Mouse (Mus musculus) CH12.LX (cell line): ENCODE results near the gene Snx9. TPM values are rescaled to one million over a fixed set of nuclear protein-coding genes. Genes with fewer than 3 reads are reported as not detected.

ENCODE experiments used
- DNase-seq: peaks from one replicate; pipeline ENCODE4 v3.0.0-alpha.2; 2013; ENCODE audit errors: extremely low read depth
- H3K27ac ChIP-seq: 2 replicates; pipeline ENCODE4 v1.5.1; 2012; ENCODE audit warnings: low read depth, mild to moderate bottlenecking, control low read depth, moderate library complexity; ENCODE audit not compliant: insufficient read depth
- H3K27me3 ChIP-seq: replicated peaks from 2 replicates; pipeline ENCODE3; 2012; ENCODE audit warnings: inconsistent platforms
- H3K36me3 ChIP-seq, 2 experiments: replicated peaks in 1 of 2; 2 replicates each; pipeline versions ENCODE3 to v1.6.1; 2012; ENCODE audit warnings: inconsistent platforms in 1 of 2, low read length in 1 of 2, mild to moderate bottlenecking in 1 of 2, mixed read lengths in 1 of 2, moderate library complexity in 1 of 2; ENCODE audit not compliant: control insufficient read depth in 1 of 2, insufficient read depth in 1 of 2
- H3K4me1 ChIP-seq, 2 experiments: 2 replicates each; pipeline ENCODE4 v1.6.1; 2012; ENCODE audit warnings: inconsistent platforms in 1 of 2, moderate library complexity in 1 of 2; ENCODE audit not compliant: insufficient read depth in 2 of 2, control insufficient read depth in 1 of 2
- H3K4me2 ChIP-seq: 2 replicates; pipeline ENCODE4 v1.6.1; 2012; ENCODE audit warnings: low read depth, mild to moderate bottlenecking, control low read depth; ENCODE audit not compliant: poor library complexity, insufficient read depth, severe bottlenecking
- H3K4me3 ChIP-seq, 3 experiments: fragments of 150-350 bp in 1 of 3; sonication (generic) in 1 of 3; replicated peaks in 1 of 3; 2 replicates each; pipeline versions ENCODE3 to v1.5.1; 2011 to 2012; ENCODE audit warnings: low read depth in 2 of 3, low read length in 2 of 3, mild to moderate bottlenecking in 2 of 3, moderate library complexity in 2 of 3, control low read depth in 1 of 3, improper control_type of control experiment in 1 of 3, inconsistent platforms in 1 of 3, mixed read lengths in 1 of 3; ENCODE audit not compliant: poor library complexity in 1 of 3
- H3K79me2 ChIP-seq: replicated peaks from 2 replicates; pipeline ENCODE4 v1.6.1; 2012; ENCODE audit warnings: mild to moderate bottlenecking, moderate library complexity; ENCODE audit not compliant: control insufficient read depth, poor library complexity, insufficient read depth, severe bottlenecking; ENCODE audit errors: extremely low read depth
- H3K9ac ChIP-seq: 2 replicates; pipeline ENCODE4 v1.6.1; 2012; ENCODE audit warnings: low read depth, mild to moderate bottlenecking, control low read depth, moderate library complexity; ENCODE audit not compliant: insufficient read depth
- H3K9me3 ChIP-seq: replicated peaks from 2 replicates; pipeline ENCODE3; 2012; ENCODE audit warnings: low read length, inconsistent platforms, mixed read lengths
- BHLHE40 ChIP-seq: IDR thresholded peaks from 2 replicates; pipeline ENCODE4 v1.6.1; 2011; ENCODE audit warnings: mild to moderate bottlenecking, low read depth, low read length, improper control_type of control experiment
- CHD1 ChIP-seq: IDR thresholded peaks from 2 replicates; pipeline ENCODE4 v1.6.1; 2012; ENCODE audit warnings: low read depth, low read length, improper control_type of control experiment, inconsistent platforms
- CHD2 ChIP-seq: IDR thresholded peaks from 2 replicates; pipeline ENCODE4 v1.6.1; 2011; ENCODE audit warnings: low read length, improper control_type of control experiment
- CTCF ChIP-seq, 2 experiments: IDR thresholded peaks in 1 of 2; conservative IDR thresholded peaks in 1 of 2; 2 replicates each; pipeline ENCODE4 v1.5.1; 2011 to 2012; ENCODE audit warnings: low read depth in 2 of 2, low read length in 2 of 2, improper control_type of control experiment in 1 of 2, inconsistent platforms in 1 of 2, mild to moderate bottlenecking in 1 of 2, moderate library complexity in 1 of 2
- E2F4 ChIP-seq: IDR thresholded peaks from 2 replicates; pipeline ENCODE4 v1.6.1; 2011; ENCODE audit warnings: low read depth, low read length, improper control_type of control experiment; ENCODE audit not compliant: insufficient replicate concordance
- ELF1 ChIP-seq: IDR thresholded peaks from 2 replicates; pipeline ENCODE4 v1.6.1; 2014; ENCODE audit warnings: low read depth, mild to moderate bottlenecking, inconsistent platforms, low read length, improper control_type of control experiment
- EP300 ChIP-seq: IDR thresholded peaks from 2 replicates; pipeline ENCODE4 v1.6.1; 2011; ENCODE audit warnings: low read length, improper control_type of control experiment
- ETS1 ChIP-seq: conservative IDR thresholded peaks from 2 replicates; pipeline ENCODE4 v1.6.1; 2012; ENCODE audit warnings: low read depth, mild to moderate bottlenecking, inconsistent platforms, low read length, improper control_type of control experiment, moderate library complexity
- GABPA ChIP-seq: IDR thresholded peaks from 2 replicates; pipeline ENCODE4 v1.6.1; 2012; ENCODE audit warnings: low read depth, low read length, improper control_type of control experiment, inconsistent platforms; ENCODE audit not compliant: insufficient replicate concordance
- HCFC1 ChIP-seq: IDR thresholded peaks from 2 replicates; pipeline ENCODE4 v1.6.1; 2012; ENCODE audit warnings: low read depth, mild to moderate bottlenecking, inconsistent platforms, low read length, improper control_type of control experiment
- IRF4 ChIP-seq: IDR thresholded peaks from 2 replicates; pipeline ENCODE4 v1.6.1; 2014; ENCODE audit warnings: low read depth, mild to moderate bottlenecking, inconsistent platforms, low read length, improper control_type of control experiment
- JUN ChIP-seq: IDR thresholded peaks from 2 replicates; pipeline ENCODE4 v1.6.1; 2011; ENCODE audit warnings: low read depth, mild to moderate bottlenecking, low read length, improper control_type of control experiment, moderate library complexity; ENCODE audit not compliant: insufficient read depth
- JUND ChIP-seq: conservative IDR thresholded peaks from 2 replicates; pipeline ENCODE4 v1.6.1; 2011; ENCODE audit warnings: low read depth, low read length, improper control_type of control experiment
- KAT2A ChIP-seq: IDR thresholded peaks from 2 replicates; pipeline ENCODE4 v1.6.1; 2012; ENCODE audit warnings: low read length, improper control_type of control experiment, inconsistent platforms; ENCODE audit not compliant: insufficient replicate concordance
- MAFK ChIP-seq: IDR thresholded peaks from 2 replicates; pipeline ENCODE4 v1.6.1; 2011; ENCODE audit warnings: low read length, improper control_type of control experiment; ENCODE audit not compliant: insufficient replicate concordance
- MAX ChIP-seq: IDR thresholded peaks from 2 replicates; pipeline ENCODE4 v1.6.1; 2011; ENCODE audit warnings: low read length, improper control_type of control experiment
- MAZ ChIP-seq: IDR thresholded peaks from 2 replicates; pipeline ENCODE4 v1.6.1; 2012; ENCODE audit warnings: low read depth, mild to moderate bottlenecking, inconsistent platforms, low read length, improper control_type of control experiment, moderate library complexity
- MEF2A ChIP-seq: IDR thresholded peaks from 2 replicates; pipeline ENCODE4 v1.6.1; 2014; ENCODE audit warnings: low read depth, mild to moderate bottlenecking, inconsistent platforms, low read length, improper control_type of control experiment, borderline replicate concordance
- MXI1 ChIP-seq: IDR thresholded peaks from 2 replicates; pipeline ENCODE4 v1.6.1; 2011; ENCODE audit warnings: mild to moderate bottlenecking, low read depth, low read length, improper control_type of control experiment
- MYC ChIP-seq: IDR thresholded peaks from 2 replicates; pipeline ENCODE4 v1.6.1; 2011; ENCODE audit warnings: low read depth, mild to moderate bottlenecking, improper control_type of control experiment, low read length
- NELFE ChIP-seq: IDR thresholded peaks from 2 replicates; pipeline ENCODE4 v1.6.1; 2011; ENCODE audit warnings: low read depth, low read length, improper control_type of control experiment
- NRF1 ChIP-seq: IDR thresholded peaks from 2 replicates; pipeline ENCODE4 v1.6.1; 2014; ENCODE audit warnings: low read depth, mild to moderate bottlenecking, inconsistent platforms, low read length, improper control_type of control experiment, moderate library complexity
- PAX5 ChIP-seq: IDR thresholded peaks from 2 replicates; pipeline ENCODE4 v1.6.1; 2012; ENCODE audit warnings: low read length, inconsistent platforms, mixed read lengths
- POLR2A ChIP-seq: IDR thresholded peaks from 2 replicates; pipeline ENCODE4 v1.6.1; 2011; ENCODE audit warnings: low read depth, mild to moderate bottlenecking, improper control_type of control experiment, low read length
- POLR2AphosphoS2 ChIP-seq: IDR thresholded peaks from 2 replicates; pipeline ENCODE4 v1.6.1; 2011; ENCODE audit warnings: low read depth, low read length, improper control_type of control experiment
- RAD21 ChIP-seq: IDR thresholded peaks from 2 replicates; pipeline ENCODE4 v1.6.1; 2011; ENCODE audit warnings: low read depth, mild to moderate bottlenecking, low read length, improper control_type of control experiment, moderate library complexity
- RCOR1 ChIP-seq: conservative IDR thresholded peaks from 2 replicates; pipeline ENCODE4 v1.6.1; 2012; ENCODE audit warnings: low read depth, mild to moderate bottlenecking, inconsistent platforms, low read length, improper control_type of control experiment
- SIN3A ChIP-seq: IDR thresholded peaks from 2 replicates; pipeline ENCODE4 v1.6.1; 2012; ENCODE audit warnings: low read length, improper control_type of control experiment, inconsistent platforms
- SMC3 ChIP-seq: IDR thresholded peaks from 2 replicates; pipeline ENCODE4 v1.6.1; 2011; ENCODE audit warnings: low read depth, low read length, improper control_type of control experiment
- TBP ChIP-seq: conservative IDR thresholded peaks from 2 replicates; pipeline ENCODE4 v1.6.1; 2011; ENCODE audit warnings: low read depth, low read length, improper control_type of control experiment
- TCF12 ChIP-seq: IDR thresholded peaks from 2 replicates; pipeline ENCODE4 v1.6.1; 2014; ENCODE audit warnings: low read depth, mild to moderate bottlenecking, inconsistent platforms, low read length, improper control_type of control experiment
- UBTF ChIP-seq: IDR thresholded peaks from 2 replicates; pipeline ENCODE4 v1.6.1; 2012; ENCODE audit warnings: low read depth, mild to moderate bottlenecking, inconsistent platforms, low read length, improper control_type of control experiment, moderate library complexity
- USF1 ChIP-seq: IDR thresholded peaks from 2 replicates; pipeline ENCODE4 v1.6.1; 2014; ENCODE audit warnings: low read depth, mild to moderate bottlenecking, inconsistent platforms, low read length, improper control_type of control experiment
- USF2 ChIP-seq: conservative IDR thresholded peaks from 2 replicates; pipeline ENCODE4 v1.6.1; 2011; ENCODE audit warnings: low read depth, low read length, improper control_type of control experiment
- ZC3H11A ChIP-seq: IDR thresholded peaks from 2 replicates; pipeline ENCODE4 v1.6.1; 2012; ENCODE audit warnings: low read depth, mild to moderate bottlenecking, inconsistent platforms, low read length, improper control_type of control experiment
- ZKSCAN1 ChIP-seq: IDR thresholded peaks from 2 replicates; pipeline ENCODE4 v1.6.1; 2012; ENCODE audit warnings: low read depth, inconsistent platforms, low read length, improper control_type of control experiment, borderline replicate concordance
- ZMIZ1 ChIP-seq: IDR thresholded peaks from 2 replicates; pipeline ENCODE4 v1.6.1; 2012; ENCODE audit warnings: low read depth, mild to moderate bottlenecking, inconsistent platforms, low read length, improper control_type of control experiment
- ZNF384 ChIP-seq: IDR thresholded peaks from 2 replicates; pipeline ENCODE4 v1.6.1; 2012; ENCODE audit warnings: low read depth, low read length, improper control_type of control experiment, inconsistent platforms
- dilution Hi-C: fragments of 300-500 bp; cut with MboI; formaldehyde crosslinking; loops from 2 replicates; pipeline ENCODE4 v1.14.3; 2020; ENCODE audit warnings: low sequenced_read_pairs; ENCODE audit not compliant: extremely low pct_unique_long_range_greater_than_20kb, extremely low pct_ligation_motif_present
- in situ Hi-C: fragments of 300-500 bp; cut with MboI; formaldehyde crosslinking; loops from 3 replicates; pipeline ENCODE4 v1.14.3; 2019; ENCODE audit warnings: low sequenced_read_pairs, low pct_ligation_motif_present, low pct_unique_long_range_greater_than_20kb, mixed read lengths
- polyA plus RNA-seq: library from polyadenylated mRNA; unstranded; fragments of >175 nt; gene quantifications from 2 replicates; pipeline ENCODE4 v1.2.1, GENCODE M21; 2012; ENCODE audit warnings: low read depth; ENCODE audit not compliant: insufficient read length
- total RNA-seq, 2 experiments: library from RNA; depleted of rRNA; stranded (reverse); fragments of 300-350 nt in 1 of 2; fragments of >200 nt in 1 of 2; gene quantifications; 2 replicates each; pipeline ENCODE4 v1.2.3; 2012 to 2014

Gene Snx9
- total and polyA plus RNA-seq, 3 experiments = 16.3 to 26.3 (median 17.1) TPM

GRCm38 (mm10) chr17:5804370-5805150 is 36.6 kb upstream of the Snx9 start:
- dilution Hi-C loops = no loop called here
- no peak overlapping the region for H3K27ac ChIP-seq
- DNase-seq = peak; percentile 91

DNA sequence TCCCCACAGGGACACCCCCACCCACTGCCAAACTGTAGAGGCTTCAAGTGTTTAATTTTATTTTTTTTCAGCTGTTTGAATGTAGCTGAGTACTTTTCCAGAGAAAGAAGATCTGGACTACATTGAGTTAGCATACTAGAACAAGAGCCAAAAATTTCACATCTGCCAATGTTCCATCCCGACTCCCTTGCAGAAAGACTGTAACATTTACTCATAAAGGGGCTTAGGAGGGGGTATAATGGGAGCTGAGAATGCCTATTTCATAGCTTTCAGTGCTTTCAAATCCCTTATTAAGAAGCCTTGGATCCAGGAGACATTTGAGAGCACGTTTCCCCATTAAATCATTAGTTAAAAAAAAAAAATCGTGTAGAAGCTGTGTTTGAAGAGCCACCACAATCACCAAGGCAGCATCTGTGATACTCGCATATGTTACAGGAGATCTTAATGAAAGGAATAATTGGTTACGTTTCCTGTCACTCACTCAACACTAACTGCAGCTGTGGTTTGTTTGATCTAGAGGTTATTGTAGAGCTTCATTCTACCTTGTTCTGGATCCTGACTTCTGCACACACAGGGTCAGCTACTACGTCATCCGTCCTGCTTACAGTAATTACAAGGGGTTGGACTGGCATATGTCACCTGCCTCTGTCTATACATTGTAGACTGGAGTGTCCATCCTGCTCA is 35.8 kb upstream of the Snx9 start:
- Histone ChIP-seq H3K36me3 (peaks cover 0 to 4% of the 10 kb centered on the region in 2 experiments), H3K9me3 (peaks cover 1% of the 10 kb centered on the region), H3K4me2 (no peak overlapping the region), H3K4me1 (peaks cover 38 to 79% of the 10 kb centered on the region in 2 experiments), H3K9ac (no peak overlapping the region), H3K79me2 (no peaks in the 10 kb centered on the region), H3K27me3 (no peaks in the 10 kb centered on the region), H3K4me3 (no peak overlapping the region), H3K27ac (no peak overlapping the region)
- no peak for TF ChIP-seq POLR2AphosphoS2
- no peak for TF ChIP-seq RAD21
- no peak for TF ChIP-seq ZC3H11A
- TF ChIP-seq RCOR1 = no peak
- TF ChIP-seq HCFC1 = no peak
- no peak for TF ChIP-seq GABPA
- no peak for TF ChIP-seq MXI1
- in situ Hi-C loops = no loop called here
- DNase-seq = no peak
- dilution Hi-C loops = no loop called here

More at GRCm38 (mm10) chr17:5804370-5805150, 36.6 kb upstream of the Snx9 start:
- peak; percentile 65; the same call in 1 of the 2 replicates for TF ChIP-seq E2F4
- TF ChIP-seq MAZ = peak; percentile 77; the same call in 1 of the 2 replicates
- no peak for TF ChIP-seq ELF1
- peak; percentile 11; the same call in 1 of the 2 replicates for TF ChIP-seq GABPA
- TF ChIP-seq MEF2A = peak; percentile 90
- peak; percentile 93 for TF ChIP-seq RCOR1
- 0 out of 2 replicates have a peak, but pooled peaks have one; percentile 9 for TF ChIP-seq NELFE
- TF ChIP-seq CHD1 = 0 out of 2 replicates have a peak, but pooled peaks have one; percentile 25
- TF ChIP-seq NRF1 = no peak
- TF ChIP-seq JUND = peak; percentile 88
- peak; percentile 89 for TF ChIP-seq BHLHE40
- peak; percentile 77; the same call in 1 of the 2 replicates for TF ChIP-seq SIN3A
- TF ChIP-seq MAFK = peak; percentile 87
- TF ChIP-seq POLR2A = no peak
- peak; percentile 40; the same call in 1 of the 2 replicates for TF ChIP-seq ZNF384
- 0 out of 2 replicates have a peak, but pooled peaks have one; percentile 13 for TF ChIP-seq HCFC1
- TF ChIP-seq IRF4 = peak; percentile 94
- TF ChIP-seq TCF12 = peak; percentile 91
- no peak for TF ChIP-seq USF2
- no peak for TF ChIP-seq MXI1
- TF ChIP-seq POLR2AphosphoS2 = peak; percentile 45; the same call in 1 of the 2 replicates
- TF ChIP-seq ETS1 = peak; percentile 91
- peak; percentile 96 for TF ChIP-seq EP300
- no peak for TF ChIP-seq KAT2A
- no peak for TF ChIP-seq CTCF (conservative IDR thresholded peaks at IDR 0.05 in 1 of 2, IDR thresholded peaks at IDR 0.05 in 1 of 2; ENCODE audit: low read depth in 2 of 2, low read length in 2 of 2)
- TF ChIP-seq PAX5 = no peak
- no peak for TF ChIP-seq UBTF
- TF ChIP-seq SMC3 = peak; percentile 14
- peak; percentile 45; the same call in 1 of the 2 replicates for TF ChIP-seq MAX
- TF ChIP-seq JUN = peak; percentile 81
- no peak for TF ChIP-seq ZMIZ1
- TF ChIP-seq ZKSCAN1 = no peak
- TF ChIP-seq RAD21 = no peak; the same call in 1 of the 2 replicates
- TF ChIP-seq TBP = no peak
- TF ChIP-seq MYC = peak; percentile 81
- peak; percentile 74; the same call in 1 of the 2 replicates for TF ChIP-seq CHD2
- TF ChIP-seq USF1 = no peak
- TF ChIP-seq ZC3H11A = no peak
- peaks cover 0 to 4% of the 10 kb centered on the region in 2 experiments for H3K36me3 ChIP-seq
- H3K79me2 ChIP-seq = no peaks in the 10 kb centered on the region
- in situ Hi-C loops = no loop called here
- H3K9ac ChIP-seq = no peak overlapping the region
- H3K4me1 ChIP-seq = peaks cover 40 to 84% of the 10 kb centered on the region in 2 experiments
- no peak overlapping the region for H3K4me2 ChIP-seq
- H3K4me3 ChIP-seq = no peak overlapping the region
- H3K9me3 ChIP-seq = no peaks in the 10 kb centered on the region
- no peaks in the 10 kb centered on the region for H3K27me3 ChIP-seq
